ENCODE assay signal across 8 mouse cellular contexts in the genomic region with DNA sequence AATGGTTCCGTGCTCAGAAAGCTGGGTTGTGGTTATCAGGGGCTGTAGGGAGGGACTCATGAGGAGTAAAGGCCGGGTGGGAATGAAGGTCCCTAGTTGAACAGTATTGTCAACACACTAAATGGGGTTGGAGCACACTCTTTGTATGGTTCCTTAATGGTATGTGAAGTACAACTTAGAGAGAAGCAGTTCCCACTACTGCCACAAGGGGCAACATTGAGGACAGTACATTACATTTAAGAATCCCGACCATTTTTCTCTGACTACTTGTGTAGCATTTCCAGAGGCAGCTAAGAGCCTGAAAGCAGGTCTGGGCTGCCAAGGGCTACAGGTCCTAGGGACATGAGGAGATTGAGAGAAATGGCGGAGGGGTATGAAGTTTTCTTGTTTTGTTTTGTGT. TPM values are rescaled to one million over a fixed set of nuclear protein-coding genes. Genes with fewer than 3 reads are reported as not detected.
A peak's percentile ranks its signal among the peaks of the same experiment; 100 is the strongest.
DNase-seq lines count a peak whose midpoint lies in the region; ATAC-seq and TF ChIP-seq lines count a peak whose summit lies in the region.

No protein-coding gene starts in this region.

- H3K9ac ChIP-seq in midbrain, embryonic 12.5 days (replicated peaks) = no peak overlapping the region
- no peak overlapping the region for H3K9ac ChIP-seq in stomach, postnatal 0 days (ENCODE audit: low read length)

- H3K9me3 ChIP-seq in midbrain, embryonic 12.5 days = no peaks in the 10 kb centered on the region
- no peaks in the 10 kb centered on the region for H3K9me3 ChIP-seq in stomach, postnatal 0 days (ENCODE audit: control insufficient read depth, low read length)

- no peak overlapping the region for H3K4me3 ChIP-seq in gastrocnemius, adult 2 months
- H3K4me3 ChIP-seq in midbrain, embryonic 12.5 days = no peak overlapping the region
- H3K4me3 ChIP-seq in stomach, postnatal 0 days (ENCODE audit: low read depth, low read length) = no peak overlapping the region

- H3K27ac ChIP-seq in gastrocnemius, adult 2 months = no peak overlapping the region
- H3K27ac ChIP-seq in midbrain, embryonic 12.5 days (replicated peaks) = no peak overlapping the region
- H3K27ac ChIP-seq in stomach, postnatal 0 days (replicated peaks) = 0 out of 2 replicates have a peak overlapping the region, but pooled peaks have one; percentile 41

- ATAC-seq in erythroblast, adult 5-6 weeks (replicated peaks; ENCODE audit: low FRiP score, poor library complexity, severe bottlenecking) = peak; percentile 72
- ATAC-seq in midbrain, embryonic 12.5 days (ENCODE audit: low FRiP score, low read depth) = peak; percentile 35; the same call in 1 of the 2 replicates
- ATAC-seq in stomach, postnatal 0 days (ENCODE audit: low FRiP score, low TSS enrichment) = 0 out of 2 replicates have a peak, but pooled peaks have one; percentile 16

- no peaks in the 10 kb centered on the region for H3K4me1 ChIP-seq in midbrain, embryonic 12.5 days
- H3K4me1 ChIP-seq in stomach, postnatal 0 days (replicated peaks; ENCODE audit: control insufficient read depth, insufficient read depth) = no peaks in the 10 kb centered on the region

- 29% methylated on average over 4 of the region's 4 CpGs for WGBS in midbrain, embryonic 12.5 days
- WGBS in stomach, postnatal 0 days = 32% methylated on average over 4 of the region's 4 CpGs

- H3K27me3 ChIP-seq in midbrain, embryonic 12.5 days = peaks cover 16% of the 10 kb centered on the region; the same call in 1 of the 2 replicates
- H3K27me3 ChIP-seq in stomach, postnatal 0 days (ENCODE audit: control insufficient read depth, insufficient read depth, low read length) = no peaks in the 10 kb centered on the region

- TF ChIP-seq CTCF in gastrocnemius, adult 2 months (IDR thresholded peaks at IDR 0.05) = peak; percentile 88
- peak; percentile 81 for TF ChIP-seq CTCF in stomach, postnatal 0 days (IDR thresholded peaks at IDR 0.05; ENCODE audit: low read depth)

- TF ChIP-seq EP300 in stomach, postnatal 0 days (optimal IDR thresholded peaks at IDR 0.05) = no peak

- no peaks in the 10 kb centered on the region for H3K36me3 ChIP-seq in midbrain, embryonic 12.5 days
- no peaks in the 10 kb centered on the region for H3K36me3 ChIP-seq in stomach, postnatal 0 days (ENCODE audit: control insufficient read depth, insufficient read depth, low read length)

- peak; percentile 28 for DNase-seq in gastrocnemius, adult 2 months
- no peak for DNase-seq in gastrocnemius, postnatal 25 days
- DNase-seq in A20 (ENCODE audit: low read depth, low spot score) = peak; percentile 74
- peak; percentile 46 for DNase-seq in adrenal gland, postnatal 25 days
- peak; percentile 79 to 81 for DNase-seq in kidney, postnatal 4 days
- DNase-seq in stomach, postnatal 0 days (ENCODE audit: low spot score) = peak; percentile 58

- no peak overlapping the region for H3K4me2 ChIP-seq in midbrain, embryonic 12.5 days (replicated peaks)
- no peak overlapping the region for H3K4me2 ChIP-seq in stomach, postnatal 0 days (replicated peaks; ENCODE audit: low read depth)

- intact Hi-C loops in gastrocnemius, adult 2 months (cut with DNase I) = no loop called here

RNA-seq across cellular contexts. Expression of a gene that starts 2.5 kb away (rescaled TPM):
- not detected for total RNA-seq in gastrocnemius, adult 2 months (2021)
- not detected for total RNA-seq in gastrocnemius, postnatal 25 days (2021)
- total RNA-seq in adrenal gland, postnatal 25 days (2021) = not detected in 2 replicates
- total RNA-seq in erythroblast, adult 5-6 weeks (2015; ENCODE audit: low replicate concordance) = not detected in 2 replicates
- not detected in 2 replicates for total RNA-seq in erythroblast, adult 5-6 weeks (2017; ENCODE audit: low replicate concordance)
- polyA plus RNA-seq in midbrain, embryonic 12.5 days (2016; fragmentation: Nextera tagmentation; extraction: Ambion mirVana) = not detected in 2 replicates
- 13.6 and 14.8 TPM in 2 replicates for polyA plus RNA-seq in stomach, postnatal 0 days (2015; fragmentation: Nextera tagmentation; extraction: Ambion mirVana)

RNA-seq across cellular contexts. Expression of a gene that starts 2.8 kb away (rescaled TPM):
- total RNA-seq in gastrocnemius, adult 2 months (2021) = not detected
- not detected for total RNA-seq in gastrocnemius, postnatal 25 days (2021)
- 1.0 and 1.2 TPM in 2 replicates for total RNA-seq in adrenal gland, postnatal 25 days (2021)
- total RNA-seq in erythroblast, adult 5-6 weeks (2015; ENCODE audit: low replicate concordance) = not detected in 2 replicates
- total RNA-seq in erythroblast, adult 5-6 weeks (2017; ENCODE audit: low replicate concordance) = not detected in 2 replicates
- 0.82 and 0.91 TPM in 2 replicates for polyA plus RNA-seq in midbrain, embryonic 12.5 days (2016; fragmentation: Nextera tagmentation; extraction: Ambion mirVana)
- polyA plus RNA-seq in stomach, postnatal 0 days (2015; fragmentation: Nextera tagmentation; extraction: Ambion mirVana) = 0.88 and 0.90 TPM in 2 replicates

RNA-seq across cellular contexts. Expression of a gene that starts 5.3 kb away (rescaled TPM):
- not detected for total RNA-seq in gastrocnemius, adult 2 months (2021)
- not detected for total RNA-seq in gastrocnemius, postnatal 25 days (2021)
- not detected in 2 replicates for total RNA-seq in adrenal gland, postnatal 25 days (2021)
- not detected in 2 replicates for total RNA-seq in erythroblast, adult 5-6 weeks (2015; ENCODE audit: low replicate concordance)
- not detected in 2 replicates for total RNA-seq in erythroblast, adult 5-6 weeks (2017; ENCODE audit: low replicate concordance)
- polyA plus RNA-seq in midbrain, embryonic 12.5 days (2016; fragmentation: Nextera tagmentation; extraction: Ambion mirVana) = 0.48 and 0.76 TPM in 2 replicates
- polyA plus RNA-seq in stomach, postnatal 0 days (2015; fragmentation: Nextera tagmentation; extraction: Ambion mirVana) = 0.11 TPM in 1 of 2 replicates, not detected in the other

RNA-seq across cellular contexts. Expression of a gene that starts 12.2 kb away (rescaled TPM):
- 100 to 1,000 TPM; 296 to 351 TPM for total RNA-seq in gastrocnemius, adult 2 months (2021)
- 100 to 1,000 TPM; 237 to 267 TPM for total RNA-seq in gastrocnemius, postnatal 25 days (2021)
- 350 and 361 TPM in 2 replicates for total RNA-seq in adrenal gland, postnatal 25 days (2021)
- 94.3 and 118 TPM in 2 replicates for total RNA-seq in erythroblast, adult 5-6 weeks (2015; ENCODE audit: low replicate concordance)
- 33.2 and 50.0 TPM in 2 replicates for total RNA-seq in erythroblast, adult 5-6 weeks (2017; ENCODE audit: low replicate concordance)
- polyA plus RNA-seq in midbrain, embryonic 12.5 days (2016; fragmentation: Nextera tagmentation; extraction: Ambion mirVana) = 1,125 and 1,165 TPM in 2 replicates
- 881 and 1,013 TPM in 2 replicates for polyA plus RNA-seq in stomach, postnatal 0 days (2015; fragmentation: Nextera tagmentation; extraction: Ambion mirVana)

RNA-seq across cellular contexts. Expression of a gene that starts 26.7 kb away (rescaled TPM):
- total RNA-seq in gastrocnemius, adult 2 months (2021) = not detected
- total RNA-seq in gastrocnemius, postnatal 25 days (2021) = not detected
- total RNA-seq in adrenal gland, postnatal 25 days (2021) = not detected in 2 replicates
- total RNA-seq in erythroblast, adult 5-6 weeks (2015; ENCODE audit: low replicate concordance) = not detected in 2 replicates
- total RNA-seq in erythroblast, adult 5-6 weeks (2017; ENCODE audit: low replicate concordance) = not detected in 2 replicates
- not detected in 2 replicates for polyA plus RNA-seq in midbrain, embryonic 12.5 days (2016; fragmentation: Nextera tagmentation; extraction: Ambion mirVana)
- polyA plus RNA-seq in stomach, postnatal 0 days (2015; fragmentation: Nextera tagmentation; extraction: Ambion mirVana) = not detected in 2 replicates

Comparison
In these comparisons a context has a peak if more than half of its experiments do, and no peak if none do; other contexts are left out.
1. ATAC-seq: peak in every context shown above with its lines; median percentile 72 in erythroblast, adult 5-6 weeks; 35 in midbrain, embryonic 12.5 days; 16 in stomach, postnatal 0 days.